Mouse (Mus musculus) frontal cortex, postnatal 10 days (tissue): ENCODE measurements at regions not wholly inside any gene's neighbourhood (a gene's known extent, or its start where the extent isn't known, plus 50 kb on each side); places are given as distances from the start of the nearest gene placed in this dataset.

Experiments used
- DNase-seq, 2 experiments: peaks; one replicate each; pipeline ENCODE4 v3.0.0; 2022; ENCODE audit warnings: low spot score in 2 of 2, mixed read lengths in 1 of 2

GRCm38 (mm10) chr3:118248768-118249167 is 313.2 kb upstream of the Dpyd start:
- no peak for DNase-seq

- DNase-seq: no peak
These were observed 286.0 kb upstream of the Dpyd start for GRCm38 (mm10) chr3:118275917-118276316.

GRCm38 (mm10) chr3:118278274-118278673 is 283.7 kb upstream of the Dpyd start:
- peak; percentile 5 to 11 for DNase-seq

- no peak for DNase-seq
These were observed 275.0 kb upstream of the Dpyd start for GRCm38 (mm10) chr3:118286946-118287345.

DNA sequence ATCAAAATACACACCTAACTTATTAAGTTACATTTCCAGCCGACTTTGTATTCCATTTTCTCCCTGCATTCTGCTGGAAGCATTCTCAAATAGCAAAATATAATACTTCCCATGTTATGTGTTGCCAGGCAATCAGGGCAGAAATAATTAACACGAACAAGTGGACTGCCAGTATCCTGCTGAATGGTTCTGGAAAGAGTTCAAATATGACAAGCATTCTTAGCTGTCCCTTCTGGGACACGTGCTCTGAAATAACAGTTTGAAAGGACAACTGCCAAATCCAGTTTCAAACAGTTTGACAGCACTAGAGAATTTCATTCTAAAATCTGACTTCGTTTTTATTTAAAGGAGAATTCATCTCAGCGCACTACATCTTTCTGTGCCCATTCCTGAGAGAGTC is 236.8 kb upstream of the Dpyd start:
- no peak for DNase-seq

- DNase-seq: no peak
These were observed 233.7 kb upstream of the Dpyd start for GRCm38 (mm10) chr3:118328237-118328636.

GRCm38 (mm10) chr3:118329132-118329674 is 232.7 kb upstream of the Dpyd start:
- DNase-seq: no peak

GRCm38 (mm10) chr3:118331559-118331958 is 230.4 kb upstream of the Dpyd start:
- DNase-seq: no peak

DNA sequence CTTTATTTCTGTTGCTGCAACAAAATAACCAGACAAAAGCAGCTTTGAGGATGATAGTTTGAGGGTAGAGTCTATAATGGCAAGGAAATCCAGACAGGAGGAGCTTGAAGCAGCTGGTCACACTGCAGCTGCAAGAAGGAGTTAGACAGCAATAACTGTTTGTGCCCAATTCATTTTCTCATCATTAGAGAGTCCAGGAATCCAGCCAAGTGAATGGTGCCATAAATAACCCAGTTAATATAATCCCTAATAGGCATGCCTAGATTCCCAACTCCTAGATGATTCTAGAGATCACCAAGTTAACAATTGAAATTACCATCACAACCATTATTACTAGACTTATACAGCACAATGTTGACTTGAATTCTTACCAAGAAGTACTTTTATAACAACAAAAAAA is 223.2 kb upstream of the Dpyd start:
- DNase-seq: no peak

DNA sequence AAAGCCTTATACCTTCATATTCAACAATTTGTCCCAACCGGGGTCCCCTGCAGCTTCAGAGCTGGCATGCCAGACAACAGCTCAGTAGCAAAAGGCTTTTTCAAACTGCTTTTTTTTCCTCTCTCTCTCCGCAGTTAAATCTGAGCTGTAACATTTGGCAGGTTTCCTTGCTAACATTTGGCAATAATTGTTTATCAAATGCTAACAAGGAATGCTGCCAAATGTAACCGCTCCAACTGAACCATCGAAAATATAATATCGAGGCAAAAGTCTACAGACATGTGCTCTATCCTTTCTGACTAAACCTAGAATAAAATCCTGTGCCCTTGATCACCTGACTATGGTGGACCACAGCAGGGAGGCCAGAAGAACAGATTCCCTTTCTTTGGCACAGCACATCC is 200.2 kb upstream of the Dpyd start:
- no peak for DNase-seq
